Mouse (Mus musculus) left cerebral cortex, adult 9 months (tissue): ENCODE measurements around the gene Tnrc6a.

ENCODE experiments used
- DNase-seq, 2 experiments: peaks; one replicate each; pipeline ENCODE4 v3.0.0; 2022; ENCODE audit warnings: low spot score in 2 of 2

The Tnrc6a gene

DNA sequence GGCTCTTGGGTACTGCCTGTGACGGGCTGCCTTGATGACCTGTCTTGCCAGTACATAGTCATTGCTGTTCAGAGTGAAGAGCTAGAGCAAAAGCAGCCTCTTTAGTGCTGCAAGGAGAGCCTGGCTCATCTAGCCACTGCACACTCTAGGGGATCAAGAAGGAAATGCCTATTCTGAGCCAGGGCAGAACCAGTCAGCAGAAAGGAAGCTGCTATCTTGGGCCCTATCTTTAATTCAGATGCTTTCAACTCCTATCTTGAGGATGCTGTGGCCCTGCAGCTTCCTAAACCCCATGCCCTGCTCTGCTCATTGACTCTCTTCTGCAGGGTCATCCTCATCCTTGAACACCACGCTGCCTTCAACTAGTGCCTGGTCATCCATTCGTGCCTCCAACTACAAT lies 64.8 kb downstream of the Tnrc6a start:
- no peak for DNase-seq

DNA sequence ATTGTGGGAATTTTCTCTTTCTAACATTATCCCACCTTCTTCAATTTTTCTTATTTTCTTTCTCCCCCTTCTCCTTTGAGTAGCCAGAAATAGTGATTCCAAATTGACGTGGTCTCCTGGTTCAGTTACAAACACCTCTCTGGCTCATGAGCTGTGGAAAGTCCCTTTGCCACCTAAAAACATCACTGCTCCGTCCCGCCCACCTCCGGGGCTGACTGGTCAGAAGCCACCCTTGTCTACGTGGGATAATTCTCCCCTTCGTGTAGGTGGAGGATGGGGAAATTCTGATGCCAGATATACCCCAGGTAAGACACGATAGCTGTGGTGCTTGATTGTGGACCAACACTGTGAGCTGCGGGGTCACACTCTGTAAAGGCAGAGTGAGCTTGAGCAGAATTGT lies 66.1 kb downstream of the Tnrc6a start:
- DNase-seq = no peak

DNA sequence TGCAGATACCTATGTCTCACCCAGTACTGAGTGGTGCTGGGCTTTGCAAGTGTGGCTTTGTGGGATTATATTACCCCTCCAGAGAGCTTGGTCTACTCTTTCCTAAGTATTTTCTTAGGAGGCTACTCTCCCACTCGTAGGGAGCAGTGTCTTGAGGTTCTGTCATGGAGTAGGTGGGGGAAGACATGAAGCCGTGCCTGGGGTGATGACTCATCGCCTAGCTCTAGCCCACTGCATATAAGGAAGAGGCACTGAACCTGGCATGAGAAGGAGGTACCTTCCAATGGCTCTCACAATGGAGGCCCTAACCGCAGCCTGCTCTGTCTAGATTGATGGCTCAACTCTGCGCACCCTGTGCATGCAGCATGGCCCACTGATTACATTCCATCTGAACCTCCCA lies 68.0 kb downstream of the Tnrc6a start:
- DNase-seq = no peak

DNA sequence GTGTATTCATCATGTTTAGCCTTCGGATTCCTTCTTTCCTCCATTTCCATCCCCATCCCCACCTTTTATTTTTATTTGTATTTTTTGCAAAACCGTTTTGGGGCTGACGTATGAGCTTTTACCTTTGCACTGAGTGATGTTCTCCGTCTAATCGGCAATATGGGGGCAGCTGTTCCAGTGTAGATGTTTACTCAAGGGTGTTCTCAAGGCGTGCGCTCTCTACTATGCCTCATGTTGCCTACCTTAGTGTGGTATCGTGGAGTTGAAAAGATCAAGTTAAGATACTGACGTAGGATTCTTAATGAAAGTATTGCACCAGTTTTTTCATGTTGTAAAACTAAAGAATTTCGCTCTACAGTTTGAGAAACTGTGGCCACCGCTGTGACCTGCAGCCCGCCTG lies 69.5 kb downstream of the Tnrc6a start:
- no peak for DNase-seq

DNA sequence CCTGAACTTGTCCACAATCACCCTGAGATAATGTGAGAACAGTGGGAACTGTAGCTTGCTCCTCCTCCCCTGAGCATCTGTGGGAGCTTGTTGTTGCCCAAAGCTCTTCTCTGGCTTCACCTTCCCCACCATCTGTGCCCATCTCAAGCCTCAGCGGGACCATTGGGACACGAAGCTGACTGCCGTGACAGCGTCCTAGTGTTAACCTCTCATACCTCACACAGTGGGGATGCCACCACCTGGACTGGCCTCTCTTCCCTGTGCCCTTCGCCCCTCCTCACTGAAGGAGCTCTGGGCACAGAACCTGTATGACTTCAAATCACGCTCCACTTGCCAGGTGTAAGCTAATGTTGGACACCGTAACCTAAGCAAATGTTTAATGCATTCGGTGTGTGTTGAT lies 71.0 kb downstream of the Tnrc6a start:
- DNase-seq = no peak

DNA sequence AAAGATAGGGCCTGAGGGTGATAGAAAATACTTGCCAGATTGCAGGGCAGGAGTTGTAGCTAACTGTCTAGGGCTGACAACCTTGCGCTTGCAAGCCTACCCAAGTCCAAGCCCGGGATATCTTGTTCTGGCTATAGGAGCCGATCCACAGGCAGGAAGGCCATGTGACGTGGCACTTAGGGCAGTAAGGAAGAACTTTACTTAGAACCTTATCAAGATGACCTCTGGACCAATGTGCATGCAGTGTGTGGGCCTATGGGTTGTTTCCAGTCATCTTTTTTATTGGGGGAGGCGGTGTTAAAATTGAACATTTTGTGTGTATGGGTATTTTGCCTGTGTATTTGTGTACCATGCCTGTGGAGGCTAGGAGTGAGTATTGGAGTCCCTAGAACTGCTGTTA lies 72.7 kb downstream of the Tnrc6a start:
- DNase-seq = no peak

DNA sequence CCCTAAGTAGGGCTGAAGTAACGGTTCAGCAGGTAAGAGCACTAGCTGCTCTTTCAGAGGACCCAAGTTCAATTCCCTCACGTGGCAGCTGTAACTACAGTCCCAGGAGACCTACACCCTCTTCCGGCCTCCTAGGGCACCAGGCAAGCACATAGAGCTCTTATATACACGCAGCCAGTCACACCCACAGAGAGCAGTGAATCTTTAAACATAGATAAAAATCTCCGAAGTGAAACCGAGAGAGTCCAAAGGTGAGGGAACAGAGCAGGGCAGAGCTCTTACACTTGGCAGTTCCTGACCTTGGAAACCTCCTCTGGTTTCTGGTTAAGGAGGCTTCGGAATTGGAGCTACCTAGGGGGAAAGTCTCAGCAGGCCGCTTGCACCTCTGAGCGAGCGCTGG lies 75.0 kb downstream of the Tnrc6a start:
- no peak for DNase-seq

DNA sequence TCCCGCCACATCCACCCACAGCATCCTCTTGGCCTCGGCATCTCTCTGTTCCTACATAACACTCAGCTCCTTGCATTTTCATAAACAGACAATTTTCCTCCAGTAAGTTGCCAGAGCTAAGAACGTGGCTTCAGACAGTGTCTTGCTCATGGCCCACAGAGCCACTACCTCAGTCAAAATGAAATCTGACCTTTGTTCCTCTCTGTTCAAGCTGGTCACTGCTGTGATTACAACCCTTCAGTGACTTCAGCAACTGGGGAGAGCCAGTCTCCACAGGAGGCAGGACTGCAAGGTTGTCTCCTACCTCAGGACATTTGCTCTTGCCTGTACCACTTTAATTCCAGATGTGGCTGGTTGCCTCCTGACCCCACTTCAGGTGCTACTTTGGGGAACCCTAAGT lies 75.5 kb downstream of the Tnrc6a start:
- DNase-seq = no peak

DNA sequence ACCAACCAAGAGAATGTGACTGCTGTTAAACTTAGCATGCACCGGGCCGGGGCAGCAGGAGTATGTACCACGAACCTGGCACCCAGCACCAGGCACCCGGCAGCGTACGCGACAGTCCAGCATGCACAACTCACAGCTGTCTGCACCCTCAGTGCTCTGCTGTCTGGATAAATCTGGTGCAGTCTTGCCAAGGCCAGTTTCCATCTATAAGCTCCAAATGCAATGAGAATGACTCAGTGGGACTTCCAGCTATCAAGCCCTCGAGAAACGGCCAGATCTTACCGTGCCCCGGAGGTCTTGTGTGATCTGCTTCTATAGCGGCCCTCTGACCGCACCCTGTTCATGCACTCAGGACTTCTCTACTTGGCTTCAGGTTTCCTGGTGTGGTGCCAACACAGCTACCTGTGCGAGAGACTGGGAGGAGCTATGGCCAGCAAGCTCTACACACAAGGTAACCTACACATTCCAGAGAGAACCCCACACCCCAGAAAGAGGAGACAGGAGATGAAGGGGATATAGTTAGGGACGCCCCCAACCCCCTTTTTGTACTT lies 76.0 kb downstream of the Tnrc6a start:
- no peak for DNase-seq

DNA sequence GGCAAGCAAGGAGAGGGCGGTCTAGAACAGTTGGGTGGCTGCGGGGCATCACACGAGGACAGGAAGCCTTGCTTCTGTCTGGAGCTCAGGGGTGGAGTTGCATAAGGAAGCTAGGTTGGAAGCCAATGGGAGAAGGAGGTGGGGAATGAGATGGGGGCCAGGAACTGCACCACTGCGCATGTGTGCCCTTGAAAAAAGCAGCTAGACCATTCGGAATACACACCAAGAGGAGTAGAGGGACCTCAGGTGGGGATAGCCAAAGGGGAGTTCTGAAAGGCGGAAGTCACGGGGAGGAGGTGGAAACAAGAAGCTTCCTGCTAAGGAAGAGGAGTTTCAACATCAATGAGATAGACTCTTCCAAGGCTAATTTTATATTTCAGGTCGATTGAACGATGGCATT lies 77.0 kb downstream of the Tnrc6a start:
- DNase-seq = no peak

DNA sequence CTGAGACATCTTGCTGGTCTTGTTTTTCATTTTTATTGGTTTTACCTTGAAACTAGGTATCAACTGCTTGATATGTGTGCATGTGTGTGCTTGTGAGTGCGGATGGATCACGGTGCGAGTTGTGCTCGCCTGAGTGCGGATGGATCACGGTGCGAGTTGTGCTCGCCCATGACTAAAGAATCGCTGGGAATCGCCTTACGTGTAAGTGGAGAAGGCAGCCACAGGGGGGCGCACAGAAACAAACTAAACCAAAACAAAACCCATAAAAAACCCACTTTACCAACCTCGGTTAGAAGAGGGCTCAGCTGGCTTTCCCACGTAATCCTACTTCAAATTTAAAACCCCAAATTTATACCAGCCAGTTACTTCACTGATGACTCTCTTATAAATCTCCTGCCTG lies 81.6 kb downstream of the Tnrc6a start:
- DNase-seq = peak in 1 of 2 experiments; percentile 62

DNA sequence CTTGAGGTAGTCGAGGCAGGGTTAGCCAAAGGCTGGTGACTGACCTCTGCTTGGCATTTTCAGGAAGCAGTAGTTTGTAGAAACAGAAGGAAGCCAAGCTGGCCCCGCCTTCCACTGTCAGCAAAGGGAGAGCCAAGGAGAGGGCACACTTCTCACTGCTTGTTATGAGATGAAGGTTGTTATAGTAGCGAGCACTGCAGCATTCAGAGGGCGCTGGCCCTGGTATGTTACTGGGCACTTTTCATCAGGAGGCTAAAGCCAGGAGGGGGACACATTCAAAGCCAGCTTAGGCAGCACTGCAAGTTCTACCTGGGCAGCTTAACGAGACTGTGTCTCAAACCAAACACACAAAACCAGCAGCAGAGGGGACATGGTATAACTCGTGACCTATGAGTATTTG lies 83.9 kb downstream of the Tnrc6a start:
- DNase-seq = no peak

DNA sequence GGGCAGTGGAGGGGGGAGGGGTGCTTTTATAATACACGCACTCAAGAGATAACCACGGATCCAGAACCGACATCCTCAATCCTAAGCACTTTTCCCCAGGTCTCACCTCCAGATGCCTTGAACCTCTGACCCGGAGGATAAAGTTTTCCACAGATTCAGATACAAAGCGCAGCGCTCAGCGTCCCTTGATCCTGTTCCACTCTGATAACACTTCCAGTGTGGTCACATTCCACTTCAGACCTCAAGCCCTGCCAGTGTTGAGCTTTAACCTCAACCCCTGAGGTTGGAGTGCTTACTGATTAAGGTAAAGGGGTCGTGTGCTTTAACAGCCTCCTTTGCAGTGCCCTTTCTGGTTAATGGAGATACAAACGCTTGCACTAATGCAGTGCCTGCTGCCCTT lies 86.2 kb downstream of the Tnrc6a start:
- no peak for DNase-seq

DNA sequence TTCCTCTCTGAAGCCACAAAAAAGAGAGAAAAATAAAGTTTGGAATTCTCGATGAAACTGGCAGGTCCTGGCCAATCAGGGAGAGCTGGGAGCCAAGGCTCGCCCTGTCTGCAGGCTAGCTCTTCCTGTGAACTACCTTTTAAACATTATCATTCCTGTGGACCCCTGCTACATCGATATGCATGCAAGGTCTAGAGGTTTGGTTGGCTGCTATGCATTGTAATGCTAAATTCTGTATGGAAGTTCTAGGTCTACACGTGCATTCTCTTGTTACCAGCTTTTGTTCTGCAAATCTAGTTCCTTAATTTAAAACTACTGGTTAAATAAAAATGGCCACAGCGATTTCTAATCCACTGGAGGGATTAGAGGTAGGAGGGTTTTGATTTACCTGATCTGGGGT lies 87.8 kb downstream of the Tnrc6a start:
- DNase-seq = no peak

DNA sequence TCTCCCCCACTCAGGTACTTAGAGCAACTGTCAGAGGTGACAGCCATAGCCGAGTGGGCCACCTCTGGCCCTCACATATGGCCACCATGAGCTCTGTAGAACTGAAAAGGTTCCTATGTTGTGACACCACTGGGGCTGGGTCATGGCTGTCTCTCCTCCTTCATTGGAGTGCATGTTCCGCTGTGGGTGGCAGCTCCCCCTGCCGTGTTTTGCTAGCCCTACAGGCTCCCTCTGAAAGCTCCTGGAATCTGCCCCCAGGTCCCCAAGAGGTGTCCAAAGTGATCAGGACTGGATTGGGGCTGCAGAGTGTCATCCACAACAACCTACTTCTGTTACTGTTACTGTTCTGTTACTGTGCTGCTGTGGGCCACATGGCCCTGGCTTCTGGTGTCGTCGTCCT lies 88.6 kb downstream of the Tnrc6a start:
- DNase-seq = no peak

DNA sequence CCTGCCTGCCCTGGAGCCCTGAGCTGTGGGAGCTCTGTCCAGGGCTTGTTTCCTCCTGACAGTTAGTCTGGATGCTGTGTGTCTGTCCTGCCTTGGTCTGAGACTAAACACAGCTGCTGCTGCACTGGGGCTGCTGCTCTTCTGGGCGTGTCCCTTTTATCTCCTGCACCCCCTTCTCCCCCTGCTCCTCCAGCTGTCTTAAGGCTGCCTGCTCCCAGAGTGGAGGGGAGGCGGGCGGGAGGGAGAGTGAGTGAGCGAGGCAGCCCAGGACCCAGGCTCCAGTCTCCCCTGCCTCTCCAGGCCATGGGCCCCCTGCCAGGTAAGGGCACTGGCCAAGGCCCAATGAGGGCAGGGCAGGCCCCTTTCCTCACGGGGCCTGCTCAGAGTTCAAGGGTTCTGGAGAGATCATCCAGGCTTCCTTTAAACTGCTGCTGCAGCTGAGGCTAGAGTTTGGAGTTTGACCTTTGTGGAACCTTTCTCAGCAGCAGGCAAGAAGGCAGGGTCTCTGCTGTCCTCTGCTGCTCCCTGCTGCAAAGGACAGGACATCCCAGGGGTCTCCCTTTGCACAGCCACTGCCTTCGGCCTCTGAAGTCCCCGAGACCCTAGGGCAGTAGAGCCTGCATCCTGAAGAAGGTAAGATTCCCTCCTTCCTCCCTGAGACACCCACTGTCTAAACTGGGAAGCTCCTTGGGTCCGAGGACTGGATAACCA lies 90.8 kb downstream of the Tnrc6a start, which contains the start of gene Slc5a11:
TSS of gene Slc5a11 (plus strand) at position 416 of the 711 bp plus-strand sequence.
- no peak for DNase-seq

DNA sequence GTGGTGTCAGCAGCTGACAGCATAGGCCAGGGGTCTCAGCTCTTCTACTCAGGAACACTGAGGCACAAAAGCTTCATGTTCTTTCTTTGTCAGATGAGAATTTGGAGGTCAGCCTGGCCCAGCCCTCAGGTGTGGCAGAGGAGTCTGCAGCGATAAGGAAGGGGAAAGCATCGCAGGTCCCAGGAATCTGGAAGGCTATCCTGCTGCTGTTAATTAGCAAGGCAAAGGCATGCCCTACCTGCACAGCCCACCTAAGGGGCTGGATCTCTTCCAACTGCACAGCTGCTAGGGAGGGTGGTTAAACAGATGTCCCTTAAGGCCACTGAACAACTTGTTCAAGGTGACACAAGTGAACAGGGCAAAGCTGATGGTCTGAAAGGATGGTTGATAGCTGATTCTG lies 91.5 kb downstream of the Tnrc6a start:
- DNase-seq = no peak

DNA sequence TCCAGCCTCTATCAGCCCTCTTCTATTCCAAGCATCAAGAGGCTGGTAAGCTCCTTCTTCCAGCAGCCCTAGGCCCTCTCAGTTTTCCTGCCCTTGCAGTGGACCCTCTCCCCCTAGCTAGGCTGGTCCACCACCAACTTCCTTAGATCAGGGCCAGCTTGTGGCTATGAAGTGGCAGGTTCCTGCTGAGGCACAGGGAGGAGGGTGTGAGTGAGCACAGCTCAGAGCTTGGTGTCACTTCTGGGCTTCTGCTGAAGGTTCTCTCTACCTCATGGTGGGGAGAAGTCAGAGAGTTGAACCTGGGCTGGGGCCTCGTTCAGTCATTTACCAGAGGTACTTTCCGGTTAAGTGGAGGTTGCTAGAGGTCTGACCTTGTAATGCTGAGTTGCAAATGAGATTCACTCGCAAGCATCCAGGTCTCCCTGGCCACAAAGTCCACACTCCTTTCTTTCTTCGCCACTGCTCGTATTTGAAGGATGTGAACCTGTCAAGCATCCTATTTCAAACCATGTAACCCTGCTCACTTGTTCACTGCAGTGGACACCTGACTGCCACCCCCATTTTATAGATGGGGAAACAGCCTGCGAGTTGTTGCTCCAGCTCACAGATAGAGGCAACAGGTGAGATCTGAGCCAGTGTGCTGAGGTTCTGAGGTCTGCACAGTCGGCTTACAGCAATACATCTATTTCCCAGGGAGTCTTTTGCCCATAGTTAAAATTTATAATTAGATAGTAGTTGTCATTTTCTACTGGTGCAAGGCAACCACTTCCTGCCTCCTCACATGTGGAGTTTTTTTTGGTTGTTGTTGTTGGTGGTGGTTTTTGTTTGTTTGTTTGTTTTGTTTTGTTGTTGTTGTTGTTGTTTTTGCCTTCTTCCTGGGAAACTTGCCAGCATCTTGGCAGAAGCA lies 94.0 kb downstream of the Tnrc6a start:
- DNase-seq = no peak

DNA sequence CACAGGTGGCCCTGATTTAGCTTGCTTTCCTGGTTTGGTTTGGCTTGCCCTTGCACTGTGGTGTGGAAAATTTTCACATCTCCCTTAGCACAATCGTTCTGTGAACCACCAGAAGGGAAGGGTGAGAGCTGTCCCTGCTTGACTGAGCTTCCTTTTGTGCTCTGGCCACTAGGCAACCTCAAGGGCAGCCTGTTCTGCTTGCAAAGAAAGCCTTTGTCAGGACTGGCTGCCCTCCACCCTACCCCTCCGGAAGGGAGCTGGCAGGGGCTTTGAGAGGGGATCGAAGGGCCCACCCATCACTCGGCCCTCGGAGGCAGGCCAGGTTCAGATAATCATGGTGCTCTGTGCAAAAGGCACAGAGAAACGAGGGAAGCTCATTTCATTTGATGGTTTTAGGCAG lies 94.9 kb downstream of the Tnrc6a start:
- DNase-seq = peak in 1 of 2 experiments; percentile 48

DNA sequence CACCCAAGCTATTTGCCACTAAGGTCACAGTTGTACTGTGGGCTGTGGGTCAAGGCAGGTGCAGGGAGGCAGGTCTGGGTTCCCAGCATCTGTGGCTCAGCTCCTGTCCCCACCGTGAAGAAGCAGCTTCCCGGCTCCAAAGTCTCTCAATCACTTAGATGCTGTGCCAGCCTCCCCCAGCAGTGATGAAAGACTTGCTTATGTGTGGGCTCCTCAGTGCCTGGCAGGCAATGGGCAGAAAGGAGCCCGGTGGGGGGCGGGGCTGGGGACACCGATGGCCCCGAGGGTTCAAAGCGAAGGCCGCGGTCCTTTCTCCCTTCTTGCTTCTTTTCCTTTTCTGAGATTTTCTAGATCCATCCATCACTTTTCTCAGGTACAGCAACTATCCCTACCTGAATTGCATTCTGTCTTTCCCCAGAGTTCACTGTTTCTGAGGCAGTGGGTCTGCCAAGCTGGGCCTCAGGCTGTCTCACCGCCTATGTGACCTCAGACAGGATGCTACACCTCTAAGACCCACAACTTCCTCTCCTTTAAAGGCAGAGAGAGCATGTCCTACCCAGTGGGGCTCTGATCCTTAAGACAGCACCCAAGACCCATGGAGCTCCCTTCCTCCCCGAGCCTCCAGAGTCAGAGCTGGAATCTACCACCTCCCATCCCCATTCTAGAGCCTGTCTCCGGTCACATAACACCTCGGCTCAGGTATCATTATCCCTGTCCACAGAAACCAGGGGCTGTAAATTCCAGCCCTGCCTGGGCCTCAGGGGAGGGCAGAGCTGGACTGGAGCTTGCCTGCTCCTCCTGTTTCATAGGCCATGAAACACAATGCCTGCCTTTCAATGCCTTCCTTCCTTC lies 96.3 kb downstream of the Tnrc6a start:
- no peak for DNase-seq

DNA sequence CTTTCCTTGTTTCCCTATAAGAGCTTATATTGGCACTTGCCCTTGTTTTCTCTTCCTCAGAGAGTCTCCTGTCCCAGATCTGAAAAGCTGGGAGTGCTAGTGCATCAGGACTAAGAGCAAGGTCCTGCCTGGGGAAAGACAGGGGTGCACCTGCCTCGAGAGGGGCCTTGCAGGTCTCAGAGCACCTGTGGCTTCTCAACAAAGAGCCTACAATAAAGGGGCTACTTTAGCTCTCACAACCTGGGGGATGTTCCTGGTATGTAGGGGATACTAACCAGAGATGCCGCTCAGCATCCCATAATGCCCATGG lies 96.9 kb downstream of the Tnrc6a start:
- no peak for DNase-seq

DNA sequence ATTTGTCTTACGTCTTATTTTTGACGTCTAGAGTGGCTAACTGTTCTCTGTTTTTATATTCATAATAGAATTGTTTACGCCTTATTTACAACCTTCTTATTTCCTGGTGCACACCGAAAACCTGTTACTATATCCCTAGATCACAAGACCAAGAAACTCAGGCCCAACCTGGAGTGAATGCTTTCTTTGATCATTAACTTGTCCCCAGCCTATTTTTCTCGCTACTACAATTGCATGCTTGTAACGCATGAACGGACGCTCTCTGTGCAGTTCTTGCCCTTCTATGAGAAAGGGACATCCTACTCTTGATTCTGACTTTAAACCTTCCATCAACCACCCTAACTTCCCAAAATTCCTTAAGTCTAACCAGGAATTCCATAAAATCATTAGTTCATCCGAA lies 100.4 kb downstream of the Tnrc6a start:
- DNase-seq = no peak
